Comparison of ENCODE assay signal across 30 mouse cellular contexts in the genomic region with DNA sequence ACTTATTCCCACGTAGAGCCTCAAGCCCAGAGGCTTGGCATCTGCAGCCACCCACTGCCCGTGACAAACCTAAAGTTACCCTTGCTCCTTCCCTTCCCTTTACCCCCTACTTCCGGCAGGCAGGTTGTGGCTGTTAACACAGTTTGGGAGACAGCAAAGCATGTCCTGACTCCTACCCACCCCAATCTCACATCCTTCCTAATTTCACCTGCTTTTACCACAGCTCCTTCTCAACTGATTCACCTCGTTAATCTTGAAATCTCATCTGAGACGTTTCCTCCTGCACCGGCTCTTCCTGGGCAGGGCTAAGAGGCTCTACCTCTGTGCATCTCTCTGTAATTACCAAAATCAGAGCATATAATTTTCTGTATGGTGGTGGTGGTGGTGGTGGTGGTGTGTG. TPM values are rescaled to one million over a fixed set of nuclear protein-coding genes. Genes with fewer than 3 reads are reported as not detected.
A peak's percentile ranks its signal among the peaks of the same experiment; 100 is the strongest.
DNase-seq lines count a peak whose midpoint lies in the region; ATAC-seq and TF ChIP-seq lines count a peak whose summit lies in the region.
"Had no signal": no experiment of that assay in that cellular context is flagged by ENCODE, and none has a peak within 500 bp of the region (broad histone marks: within the 10 kb centered on the region; RNA-seq: fewer than 3 reads in every experiment).

No protein-coding gene starts in this region.

- no peak for TF ChIP-seq CTCF in hindbrain, postnatal 0 days (IDR thresholded peaks at IDR 0.05; ENCODE audit: low read depth)

- H3K4me2 ChIP-seq in hindbrain, postnatal 0 days (ENCODE audit: low read depth, low read length), result no peak overlapping the region
- H3K4me2 ChIP-seq: embryonic facial prominence, embryonic 13.5 days; heart, embryonic 11.5 days; liver, embryonic 15.5 days; lung, embryonic 15.5 days had no signal

- H3K9me3 ChIP-seq in hindbrain, postnatal 0 days (ENCODE audit: low read length), result no peaks in the 10 kb centered on the region
- H3K9me3 ChIP-seq: embryonic facial prominence, embryonic 13.5 days; limb, embryonic 10.5 days; liver, embryonic 15.5 days; lung, embryonic 15.5 days; midbrain, embryonic 10.5 days had no signal

- H3K36me3 ChIP-seq in hindbrain, postnatal 0 days (ENCODE audit: insufficient read depth, low read length), result no peaks in the 10 kb centered on the region
- H3K36me3 ChIP-seq: embryonic facial prominence, embryonic 13.5 days; limb, embryonic 10.5 days; liver, embryonic 15.5 days; lung, embryonic 15.5 days; midbrain, embryonic 10.5 days had no signal

- H3K9ac ChIP-seq in hindbrain, postnatal 0 days (replicated peaks; ENCODE audit: low read length), result no peak overlapping the region
- H3K9ac ChIP-seq: embryonic facial prominence, embryonic 13.5 days; liver, embryonic 15.5 days; lung, embryonic 15.5 days had no signal

- H3K4me1 ChIP-seq in hindbrain, postnatal 0 days (ENCODE audit: insufficient read depth, low read length), result no peaks in the 10 kb centered on the region
- H3K4me1 ChIP-seq: liver, embryonic 15.5 days; midbrain, embryonic 10.5 days had no signal

- no peaks in the 10 kb centered on the region for H3K27me3 ChIP-seq in hindbrain, postnatal 0 days (ENCODE audit: insufficient read depth, low read length)
- H3K27me3 ChIP-seq: embryonic facial prominence, embryonic 13.5 days; liver, embryonic 15.5 days; lung, embryonic 15.5 days had no signal

- H3K27ac ChIP-seq in hindbrain, postnatal 0 days, result no peak overlapping the region
- H3K27ac ChIP-seq: embryonic facial prominence, embryonic 13.5 days; limb, embryonic 10.5 days; liver, embryonic 15.5 days; lung, embryonic 15.5 days; midbrain, embryonic 10.5 days had no signal

- WGBS in hindbrain, postnatal 0 days, result 78% methylated on average over 6 of the region's 6 CpGs

- no peak overlapping the region for H3K4me3 ChIP-seq in hindbrain, postnatal 0 days (ENCODE audit: low read length)
- H3K4me3 ChIP-seq: embryonic facial prominence, embryonic 13.5 days; limb, embryonic 10.5 days; liver, embryonic 15.5 days; lung, embryonic 15.5 days; midbrain, embryonic 10.5 days; myocyte had no signal

- DNase-seq in thymus, postnatal 0 days (ENCODE audit: low spot score), result peak; percentile 26
- DNase-seq in thymus, adult 18-20 months, result no peak
- DNase-seq in naive thymus-derived CD4-positive, alpha-beta T cell, adult 2 months (ENCODE audit: low read depth), result peak; percentile 65
- no peak for DNase-seq in spleen, postnatal 4 days (ENCODE audit: low spot score in 2 of 2)
- no peak for DNase-seq in adrenal gland, adult 2 months
- no peak for DNase-seq in hindbrain, postnatal 0 days (ENCODE audit: low spot score)
- DNase-seq: adrenal gland, adult 8-10 months; B cell, adult 2 months; cerebellum, adult 11-12 months; cerebellum, postnatal 25 days; embryo, embryonic 11 days; kidney, adult 2 months; kidney, postnatal 10 days; liver; lung, postnatal 36 days; right cerebral cortex, adult 18-20 months had no signal

- peak; percentile 9 for ATAC-seq in common myeloid progenitor, adult 5-6 weeks (replicated peaks; ENCODE audit: low read depth, poor library complexity, severe bottlenecking)
- ATAC-seq in hindbrain, postnatal 0 days, result no peak
- ATAC-seq: forebrain, embryonic 14.5 days; midbrain, embryonic 16.5 days had no signal

RNA-seq across cellular contexts. Expression of a gene that starts 31.5 kb away (rescaled TPM):
- 13.9 and 15.0 TPM in 2 replicates for polyA plus RNA-seq in thymus, postnatal 0 days (2015; fragmentation: Nextera tagmentation; extraction: Ambion mirVana)
- total RNA-seq in common myeloid progenitor, adult 5-6 weeks (2017), result 0.78 and 3.0 TPM in 2 replicates
- total RNA-seq in adrenal gland, adult 2 months (2021), result not detected
- polyA plus RNA-seq in adrenal gland, adult 2 months (2012; rRNA removed), result not detected in 2 replicates
- 0.14 TPM in 1 of 2 replicates, not detected in the other for total RNA-seq in hindbrain, postnatal 0 days (2014; rRNA removed)
- polyA plus RNA-seq in hindbrain, postnatal 0 days (2015; fragmentation: Nextera tagmentation; extraction: Ambion mirVana), result 0.11 and 0.15 TPM in 2 replicates
- total RNA-seq: gastrocnemius, adult 8-10 months; layer of hippocampus, postnatal 10 days; left cerebral cortex, adult 8-10 months had no signal
- polyA plus RNA-seq: forebrain, embryonic 14.5 days; heart, postnatal 0 days; midbrain, embryonic 16.5 days had no signal

Comparison
In these comparisons a context has a peak if more than half of its experiments do, and no peak if none do; other contexts are left out.
1. DNase-seq: peak in thymus, postnatal 0 days (single experiment) and naive thymus-derived CD4-positive, alpha-beta T cell, adult 2 months (single experiment); none in thymus, adult 18-20 months (0 of 2), spleen, postnatal 4 days (0 of 2), adrenal gland, adult 2 months (single experiment) and hindbrain, postnatal 0 days (single experiment).